Mouse (Mus musculus) CH12.LX (cell line): ENCODE measurements at regions not wholly inside any gene's neighbourhood (a gene's known extent, or its start where the extent isn't known, plus 50 kb on each side); places are given as distances from the start of the nearest gene placed in this dataset.

ENCODE experiments used
- DNase-seq: peaks from one replicate; pipeline ENCODE4 v3.0.0-alpha.2; 2013; ENCODE audit errors: extremely low read depth
- H3K27ac ChIP-seq: 2 replicates; pipeline ENCODE4 v1.5.1; 2012; ENCODE audit warnings: low read depth, mild to moderate bottlenecking, control low read depth, moderate library complexity; ENCODE audit not compliant: insufficient read depth
- H3K27me3 ChIP-seq: replicated peaks from 2 replicates; pipeline ENCODE3; 2012; ENCODE audit warnings: inconsistent platforms
- H3K36me3 ChIP-seq, 2 experiments: replicated peaks in 1 of 2; 2 replicates each; pipeline versions ENCODE3 to v1.6.1; 2012; ENCODE audit warnings: inconsistent platforms in 1 of 2, low read length in 1 of 2, mild to moderate bottlenecking in 1 of 2, mixed read lengths in 1 of 2, moderate library complexity in 1 of 2; ENCODE audit not compliant: control insufficient read depth in 1 of 2, insufficient read depth in 1 of 2
- H3K4me1 ChIP-seq, 2 experiments: 2 replicates each; pipeline ENCODE4 v1.6.1; 2012; ENCODE audit warnings: inconsistent platforms in 1 of 2, moderate library complexity in 1 of 2; ENCODE audit not compliant: insufficient read depth in 2 of 2, control insufficient read depth in 1 of 2
- H3K4me2 ChIP-seq: 2 replicates; pipeline ENCODE4 v1.6.1; 2012; ENCODE audit warnings: low read depth, mild to moderate bottlenecking, control low read depth; ENCODE audit not compliant: poor library complexity, insufficient read depth, severe bottlenecking
- H3K4me3 ChIP-seq, 3 experiments: fragments of 150-350 bp in 1 of 3; sonication (generic) in 1 of 3; replicated peaks in 1 of 3; 2 replicates each; pipeline versions ENCODE3 to v1.5.1; 2011 to 2012; ENCODE audit warnings: low read depth in 2 of 3, low read length in 2 of 3, mild to moderate bottlenecking in 2 of 3, moderate library complexity in 2 of 3, control low read depth in 1 of 3, improper control_type of control experiment in 1 of 3, inconsistent platforms in 1 of 3, mixed read lengths in 1 of 3; ENCODE audit not compliant: poor library complexity in 1 of 3
- H3K79me2 ChIP-seq: replicated peaks from 2 replicates; pipeline ENCODE4 v1.6.1; 2012; ENCODE audit warnings: mild to moderate bottlenecking, moderate library complexity; ENCODE audit not compliant: control insufficient read depth, poor library complexity, insufficient read depth, severe bottlenecking; ENCODE audit errors: extremely low read depth
- H3K9ac ChIP-seq: 2 replicates; pipeline ENCODE4 v1.6.1; 2012; ENCODE audit warnings: low read depth, mild to moderate bottlenecking, control low read depth, moderate library complexity; ENCODE audit not compliant: insufficient read depth
- H3K9me3 ChIP-seq: replicated peaks from 2 replicates; pipeline ENCODE3; 2012; ENCODE audit warnings: low read length, inconsistent platforms, mixed read lengths
- BHLHE40 ChIP-seq: IDR thresholded peaks from 2 replicates; pipeline ENCODE4 v1.6.1; 2011; ENCODE audit warnings: mild to moderate bottlenecking, low read depth, low read length, improper control_type of control experiment
- CTCF ChIP-seq, 2 experiments: IDR thresholded peaks in 1 of 2; conservative IDR thresholded peaks in 1 of 2; 2 replicates each; pipeline ENCODE4 v1.5.1; 2011 to 2012; ENCODE audit warnings: low read depth in 2 of 2, low read length in 2 of 2, improper control_type of control experiment in 1 of 2, inconsistent platforms in 1 of 2, mild to moderate bottlenecking in 1 of 2, moderate library complexity in 1 of 2
- E2F4 ChIP-seq: IDR thresholded peaks from 2 replicates; pipeline ENCODE4 v1.6.1; 2011; ENCODE audit warnings: low read depth, low read length, improper control_type of control experiment; ENCODE audit not compliant: insufficient replicate concordance
- ELF1 ChIP-seq: IDR thresholded peaks from 2 replicates; pipeline ENCODE4 v1.6.1; 2014; ENCODE audit warnings: low read depth, mild to moderate bottlenecking, inconsistent platforms, low read length, improper control_type of control experiment
- EP300 ChIP-seq: IDR thresholded peaks from 2 replicates; pipeline ENCODE4 v1.6.1; 2011; ENCODE audit warnings: low read length, improper control_type of control experiment
- HCFC1 ChIP-seq: IDR thresholded peaks from 2 replicates; pipeline ENCODE4 v1.6.1; 2012; ENCODE audit warnings: low read depth, mild to moderate bottlenecking, inconsistent platforms, low read length, improper control_type of control experiment
- IRF4 ChIP-seq: IDR thresholded peaks from 2 replicates; pipeline ENCODE4 v1.6.1; 2014; ENCODE audit warnings: low read depth, mild to moderate bottlenecking, inconsistent platforms, low read length, improper control_type of control experiment
- MAFK ChIP-seq: IDR thresholded peaks from 2 replicates; pipeline ENCODE4 v1.6.1; 2011; ENCODE audit warnings: low read length, improper control_type of control experiment; ENCODE audit not compliant: insufficient replicate concordance
- MAZ ChIP-seq: IDR thresholded peaks from 2 replicates; pipeline ENCODE4 v1.6.1; 2012; ENCODE audit warnings: low read depth, mild to moderate bottlenecking, inconsistent platforms, low read length, improper control_type of control experiment, moderate library complexity
- MEF2A ChIP-seq: IDR thresholded peaks from 2 replicates; pipeline ENCODE4 v1.6.1; 2014; ENCODE audit warnings: low read depth, mild to moderate bottlenecking, inconsistent platforms, low read length, improper control_type of control experiment, borderline replicate concordance
- MXI1 ChIP-seq: IDR thresholded peaks from 2 replicates; pipeline ENCODE4 v1.6.1; 2011; ENCODE audit warnings: mild to moderate bottlenecking, low read depth, low read length, improper control_type of control experiment
- MYC ChIP-seq: IDR thresholded peaks from 2 replicates; pipeline ENCODE4 v1.6.1; 2011; ENCODE audit warnings: low read depth, mild to moderate bottlenecking, improper control_type of control experiment, low read length
- PAX5 ChIP-seq: IDR thresholded peaks from 2 replicates; pipeline ENCODE4 v1.6.1; 2012; ENCODE audit warnings: low read length, inconsistent platforms, mixed read lengths
- POLR2AphosphoS2 ChIP-seq: IDR thresholded peaks from 2 replicates; pipeline ENCODE4 v1.6.1; 2011; ENCODE audit warnings: low read depth, low read length, improper control_type of control experiment
- RAD21 ChIP-seq: IDR thresholded peaks from 2 replicates; pipeline ENCODE4 v1.6.1; 2011; ENCODE audit warnings: low read depth, mild to moderate bottlenecking, low read length, improper control_type of control experiment, moderate library complexity
- RCOR1 ChIP-seq: conservative IDR thresholded peaks from 2 replicates; pipeline ENCODE4 v1.6.1; 2012; ENCODE audit warnings: low read depth, mild to moderate bottlenecking, inconsistent platforms, low read length, improper control_type of control experiment
- SIN3A ChIP-seq: IDR thresholded peaks from 2 replicates; pipeline ENCODE4 v1.6.1; 2012; ENCODE audit warnings: low read length, improper control_type of control experiment, inconsistent platforms
- SMC3 ChIP-seq: IDR thresholded peaks from 2 replicates; pipeline ENCODE4 v1.6.1; 2011; ENCODE audit warnings: low read depth, low read length, improper control_type of control experiment
- TBP ChIP-seq: conservative IDR thresholded peaks from 2 replicates; pipeline ENCODE4 v1.6.1; 2011; ENCODE audit warnings: low read depth, low read length, improper control_type of control experiment
- TCF12 ChIP-seq: IDR thresholded peaks from 2 replicates; pipeline ENCODE4 v1.6.1; 2014; ENCODE audit warnings: low read depth, mild to moderate bottlenecking, inconsistent platforms, low read length, improper control_type of control experiment
- UBTF ChIP-seq: IDR thresholded peaks from 2 replicates; pipeline ENCODE4 v1.6.1; 2012; ENCODE audit warnings: low read depth, mild to moderate bottlenecking, inconsistent platforms, low read length, improper control_type of control experiment, moderate library complexity
- USF2 ChIP-seq: conservative IDR thresholded peaks from 2 replicates; pipeline ENCODE4 v1.6.1; 2011; ENCODE audit warnings: low read depth, low read length, improper control_type of control experiment
- ZC3H11A ChIP-seq: IDR thresholded peaks from 2 replicates; pipeline ENCODE4 v1.6.1; 2012; ENCODE audit warnings: low read depth, mild to moderate bottlenecking, inconsistent platforms, low read length, improper control_type of control experiment
- ZKSCAN1 ChIP-seq: IDR thresholded peaks from 2 replicates; pipeline ENCODE4 v1.6.1; 2012; ENCODE audit warnings: low read depth, inconsistent platforms, low read length, improper control_type of control experiment, borderline replicate concordance
- ZMIZ1 ChIP-seq: IDR thresholded peaks from 2 replicates; pipeline ENCODE4 v1.6.1; 2012; ENCODE audit warnings: low read depth, mild to moderate bottlenecking, inconsistent platforms, low read length, improper control_type of control experiment
- dilution Hi-C: fragments of 300-500 bp; cut with MboI; formaldehyde crosslinking; loops from 2 replicates; pipeline ENCODE4 v1.14.3; 2020; ENCODE audit warnings: low sequenced_read_pairs; ENCODE audit not compliant: extremely low pct_unique_long_range_greater_than_20kb, extremely low pct_ligation_motif_present
- in situ Hi-C: fragments of 300-500 bp; cut with MboI; formaldehyde crosslinking; loops from 3 replicates; pipeline ENCODE4 v1.14.3; 2019; ENCODE audit warnings: low sequenced_read_pairs, low pct_ligation_motif_present, low pct_unique_long_range_greater_than_20kb, mixed read lengths

GRCm38 (mm10) chr9:120866709-120867108 is 62.3 kb upstream of the Ctnnb1 start:
- TF ChIP-seq IRF4 (0 out of 2 replicates have a peak, but pooled peaks have one; percentile 16), E2F4 (no peak), MYC (no peak), BHLHE40 (0 out of 2 replicates have a peak, but pooled peaks have one; percentile 7)
- dilution Hi-C loops, result no loop called here
- no peaks in the 10 kb centered on the region for H3K9me3 ChIP-seq
- no peak overlapping the region for H3K4me2 ChIP-seq
- H3K36me3 ChIP-seq, result no peaks in the 10 kb centered on the region
- no peak overlapping the region for H3K27ac ChIP-seq
- H3K9ac ChIP-seq, result no peak overlapping the region
- no peak for DNase-seq
- H3K27me3 ChIP-seq, result no peaks in the 10 kb centered on the region
- H3K4me1 ChIP-seq, result peaks cover 0 to 12% of the 10 kb centered on the region in 2 experiments; a peak in 2 of 4 replicates
- no peaks in the 10 kb centered on the region for H3K79me2 ChIP-seq
- no peak overlapping the region for H3K4me3 ChIP-seq
- in situ Hi-C loops, result no loop called here

GRCm38 (mm10) chr9:120867861-120868260 is 61.2 kb upstream of the Ctnnb1 start:
- H3K9ac ChIP-seq, result no peak overlapping the region

GRCm38 (mm10) chr9:120868330-120868729 is 60.7 kb upstream of the Ctnnb1 start:
- no peak for DNase-seq
- dilution Hi-C loops, result no loop called here
- peaks cover 2 to 12% of the 10 kb centered on the region in 2 experiments; a peak in 3 of 4 replicates for H3K4me1 ChIP-seq
- H3K9me3 ChIP-seq, result no peaks in the 10 kb centered on the region
- H3K4me3 ChIP-seq, result no peak overlapping the region
- H3K27me3 ChIP-seq, result no peaks in the 10 kb centered on the region
- no peaks in the 10 kb centered on the region for H3K79me2 ChIP-seq
- in situ Hi-C loops, result no loop called here
- H3K9ac ChIP-seq, result no peak overlapping the region
- H3K36me3 ChIP-seq, result no peaks in the 10 kb centered on the region
- H3K4me2 ChIP-seq, result no peak overlapping the region
- no peak overlapping the region for H3K27ac ChIP-seq
- TF ChIP-seq TCF12, result no peak
- no peak for TF ChIP-seq UBTF
- no peak for TF ChIP-seq USF2
- no peak for TF ChIP-seq RCOR1
- TF ChIP-seq RAD21, result no peak
- TF ChIP-seq MYC, result no peak
- no peak for TF ChIP-seq MEF2A
- TF ChIP-seq ZC3H11A, result no peak
- TF ChIP-seq MXI1, result no peak
- no peak for TF ChIP-seq SIN3A
- TF ChIP-seq EP300, result no peak
- no peak for TF ChIP-seq MAFK
- TF ChIP-seq ZKSCAN1, result no peak
- TF ChIP-seq PAX5, result no peak
- TF ChIP-seq POLR2AphosphoS2, result no peak
- no peak for TF ChIP-seq ZMIZ1
- TF ChIP-seq ELF1, result no peak
- TF ChIP-seq TBP, result no peak
- no peak for TF ChIP-seq MAZ

More at GRCm38 (mm10) chr9:120867861-120868260, 61.2 kb upstream of the Ctnnb1 start:
- Histone ChIP-seq H3K27me3 (no peaks in the 10 kb centered on the region), H3K9me3 (no peaks in the 10 kb centered on the region), H3K4me2 (no peak overlapping the region), H3K36me3 (no peaks in the 10 kb centered on the region), H3K27ac (no peak overlapping the region), H3K79me2 (no peaks in the 10 kb centered on the region)
- no peak for DNase-seq
- in situ Hi-C loops, result no loop called here
- dilution Hi-C loops, result no loop called here
- no peak for TF ChIP-seq CTCF (conservative IDR thresholded peaks at IDR 0.05 in 1 of 2, IDR thresholded peaks at IDR 0.05 in 1 of 2; ENCODE audit: low read depth in 2 of 2, low read length in 2 of 2)
- no peak for TF ChIP-seq SMC3
- no peak for TF ChIP-seq HCFC1
- TF ChIP-seq TBP, result no peak
- TF ChIP-seq, all 38 proteins: peak for 0
- Histone ChIP-seq H3K4me3 (no peak overlapping the region), H3K4me1 (peaks cover 0 to 12% of the 10 kb centered on the region in 2 experiments; a peak in 2 of 4 replicates)
